Mouse (Mus musculus): Measurements from ENCODE around the gene Clic4. TPM values are rescaled to one million over a fixed set of nuclear protein-coding genes. Genes with fewer than 3 reads are reported as not detected.

The Clic4 gene
- polyA plus RNA-seq (2015; fragmentation: Nextera tagmentation; extraction: Ambion mirVana), result 137 and 146 TPM in 2 replicates

DNA sequence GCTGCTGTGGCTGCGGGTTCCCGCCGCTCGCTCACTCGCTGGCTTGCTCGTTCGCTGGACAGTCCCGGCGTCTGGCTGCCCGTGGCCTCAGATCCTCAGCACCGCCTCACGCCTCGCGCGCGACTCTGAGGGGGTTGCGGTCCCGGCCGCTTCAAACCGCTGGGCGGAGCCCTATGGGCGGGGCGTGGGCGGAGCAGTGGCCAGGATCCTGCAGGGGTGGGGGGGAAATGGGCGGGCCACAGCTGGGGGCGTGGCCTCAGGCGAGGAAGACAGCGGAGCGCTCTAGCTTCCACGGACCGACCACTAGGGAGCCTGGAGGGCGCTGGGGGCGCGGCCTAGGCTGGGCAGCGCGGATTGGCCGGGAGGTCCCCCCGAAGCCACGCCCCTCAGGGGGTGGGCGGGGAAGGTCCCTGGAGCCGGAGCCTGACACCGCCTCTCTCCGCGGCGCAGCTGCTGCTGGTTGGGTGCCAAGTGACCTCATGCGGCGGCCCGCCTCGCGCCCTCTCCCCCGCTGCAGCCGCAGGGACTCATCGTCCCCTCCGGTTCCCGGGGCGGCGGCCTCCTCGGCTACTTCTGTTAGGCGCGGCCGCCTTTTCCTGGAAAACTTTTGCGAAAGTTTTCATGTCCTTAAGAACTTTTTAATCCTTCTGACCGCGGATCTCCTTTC is at the start of gene Clic4:
Clic4 (minus strand) TSS at position 175 of the 667 bp plus-strand sequence.
- Histone ChIP-seq H3K4me2 (replicated peaks) (peak within 1 kb of the TSS; percentile 73), H3K27ac (peak within 1 kb of the TSS; percentile 96), H3K9ac (peak within 1 kb of the TSS; percentile 95), H3K9me3 (no peaks in the 10 kb centered on the region), H3K27me3 (peaks cover 15% of the 10 kb centered on the region), H3K36me3 (no peaks in the 10 kb centered on the region), H3K4me3 (peak within 1 kb of the TSS; percentile 92), H3K4me1 (peaks cover 39% of the 10 kb centered on the region)
- under 1% methylated on average over 59 of the region's 64 CpGs for WGBS
- ATAC-seq (ENCODE audit: low FRiP score, low read depth), result peak; percentile 99

- peak; percentile 65 for ATAC-seq (ENCODE audit: low FRiP score, low read depth)
- Histone ChIP-seq H3K27ac (no peak overlapping the region), H3K4me3 (no peak overlapping the region), H3K4me2 (replicated peaks) (no peak overlapping the region), H3K9me3 (peaks cover 7% of the 10 kb centered on the region), H3K36me3 (peaks cover 81% of the 10 kb centered on the region), H3K9ac (no peak overlapping the region), H3K4me1 (peaks cover 4% of the 10 kb centered on the region), H3K27me3 (no peaks in the 10 kb centered on the region)
- 20% methylated on average over 2 of the region's 2 CpGs for WGBS
These were observed 45.4 kb upstream of the Clic4 start for GRCm38 (mm10) chr4:135317966-135318365.

GRCm38 (mm10) chr4:135317539-135317938 is 44.9 kb upstream of the Clic4 start:
- H3K36me3 ChIP-seq, result peaks cover 77% of the 10 kb centered on the region
- H3K9me3 ChIP-seq, result peaks cover 7% of the 10 kb centered on the region
- no peaks in the 10 kb centered on the region for H3K27me3 ChIP-seq
- no peak overlapping the region for H3K4me3 ChIP-seq
- ATAC-seq (ENCODE audit: low FRiP score, low read depth), result no peak
- 89% methylated on average over 4 of the region's 4 CpGs for WGBS
- no peak overlapping the region for H3K9ac ChIP-seq
- H3K27ac ChIP-seq, result no peak overlapping the region
- no peak overlapping the region for H3K4me2 ChIP-seq (replicated peaks)
- peaks cover 9% of the 10 kb centered on the region for H3K4me1 ChIP-seq

GRCm38 (mm10) chr4:135315287-135315686 is 42.7 kb upstream of the Clic4 start:
- Histone ChIP-seq H3K4me3 (no peak overlapping the region), H3K4me1 (peaks cover 10% of the 10 kb centered on the region), H3K27ac (no peak overlapping the region), H3K36me3 (peaks cover 55% of the 10 kb centered on the region), H3K9ac (no peak overlapping the region), H3K27me3 (no peaks in the 10 kb centered on the region), H3K9me3 (peaks cover 7% of the 10 kb centered on the region), H3K4me2 (replicated peaks) (no peak overlapping the region)
- WGBS, result 97% methylated on average over 9 of the region's 9 CpGs
- no peak for ATAC-seq (ENCODE audit: low FRiP score, low read depth)

GRCm38 (mm10) chr4:135314419-135314832 is 41.8 kb upstream of the Clic4 start:
- Histone ChIP-seq H3K4me2 (replicated peaks) (no peak overlapping the region), H3K9ac (no peak overlapping the region), H3K4me1 (peaks cover 15% of the 10 kb centered on the region), H3K4me3 (no peak overlapping the region), H3K27ac (no peak overlapping the region), H3K27me3 (no peaks in the 10 kb centered on the region), H3K9me3 (peaks cover 7% of the 10 kb centered on the region), H3K36me3 (peaks cover 46% of the 10 kb centered on the region)
- no peak for ATAC-seq (ENCODE audit: low FRiP score, low read depth)
- 88% methylated on average over 11 of the region's 11 CpGs for WGBS

DNA sequence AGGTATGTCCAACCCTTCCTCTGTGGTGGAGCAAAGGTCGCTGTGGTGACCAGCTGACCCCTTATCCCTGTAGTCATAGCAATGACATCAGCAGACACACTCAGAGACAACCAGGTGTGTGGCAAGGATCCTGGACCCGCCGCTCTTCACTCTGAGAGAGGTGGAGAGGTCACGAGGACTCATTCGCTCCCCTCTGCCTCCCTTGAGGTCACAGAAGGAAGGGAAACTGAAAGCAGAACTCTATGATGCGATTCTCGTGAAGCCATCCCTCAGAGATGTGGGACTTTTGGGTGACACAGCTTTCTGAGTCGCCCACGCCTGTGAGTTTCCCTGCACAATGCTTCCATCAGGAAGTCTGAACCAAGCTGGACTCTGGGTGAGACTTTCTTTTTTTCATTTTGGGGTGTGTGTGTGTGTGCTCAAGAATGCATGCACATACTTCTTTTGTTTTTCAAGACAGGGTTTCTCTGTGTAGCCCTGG is 41.2 kb upstream of the Clic4 start:
- ATAC-seq (ENCODE audit: low FRiP score, low read depth), result no peak
- Histone ChIP-seq H3K4me1 (peaks cover 15% of the 10 kb centered on the region), H3K4me3 (no peak overlapping the region), H3K27ac (no peak overlapping the region), H3K9ac (no peak overlapping the region), H3K27me3 (no peaks in the 10 kb centered on the region), H3K4me2 (replicated peaks) (no peak overlapping the region), H3K36me3 (peaks cover 40% of the 10 kb centered on the region), H3K9me3 (peaks cover 7% of the 10 kb centered on the region)
- 83% methylated on average over 9 of the region's 9 CpGs for WGBS

DNA sequence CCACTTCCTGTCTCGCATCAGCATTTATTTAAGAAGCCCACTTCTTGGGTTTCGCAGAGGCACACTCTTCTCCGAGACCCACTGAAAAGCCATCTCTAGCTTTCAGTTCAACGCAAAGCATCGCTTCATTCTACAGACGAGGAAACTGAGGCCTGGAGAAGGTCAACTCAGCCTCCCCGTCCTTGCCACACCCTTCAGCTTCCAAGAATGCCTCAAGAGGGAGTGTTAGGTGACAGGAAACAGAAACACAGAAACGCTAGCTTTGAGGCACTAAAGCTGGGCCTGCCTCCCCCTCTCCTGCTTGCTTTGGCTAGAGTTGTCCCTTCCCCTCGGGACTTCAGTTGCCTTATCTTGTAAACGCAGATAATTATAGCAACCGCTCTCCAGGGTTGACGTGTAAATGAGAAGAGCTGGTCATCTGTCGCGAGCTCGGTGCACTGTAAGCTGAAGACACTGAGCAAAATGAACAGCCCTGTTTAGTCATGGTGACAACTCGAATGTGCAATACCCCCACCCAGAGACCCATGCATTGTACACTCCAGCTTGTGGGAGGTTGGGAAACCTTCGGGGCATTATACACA is 40.6 kb upstream of the Clic4 start:
- peak overlapping the region; percentile 28; the same call in 1 of the 2 replicates for H3K27ac ChIP-seq
- 51% methylated on average over 17 of the region's 17 CpGs for WGBS
- H3K4me3 ChIP-seq, result no peak overlapping the region
- no peak overlapping the region for H3K4me2 ChIP-seq (replicated peaks)
- peaks cover 7% of the 10 kb centered on the region for H3K9me3 ChIP-seq
- ATAC-seq (ENCODE audit: low FRiP score, low read depth), result no peak
- peaks cover 34% of the 10 kb centered on the region for H3K36me3 ChIP-seq
- no peak overlapping the region for H3K9ac ChIP-seq
- H3K4me1 ChIP-seq, result peaks cover 15% of the 10 kb centered on the region
- no peaks in the 10 kb centered on the region for H3K27me3 ChIP-seq

DNA sequence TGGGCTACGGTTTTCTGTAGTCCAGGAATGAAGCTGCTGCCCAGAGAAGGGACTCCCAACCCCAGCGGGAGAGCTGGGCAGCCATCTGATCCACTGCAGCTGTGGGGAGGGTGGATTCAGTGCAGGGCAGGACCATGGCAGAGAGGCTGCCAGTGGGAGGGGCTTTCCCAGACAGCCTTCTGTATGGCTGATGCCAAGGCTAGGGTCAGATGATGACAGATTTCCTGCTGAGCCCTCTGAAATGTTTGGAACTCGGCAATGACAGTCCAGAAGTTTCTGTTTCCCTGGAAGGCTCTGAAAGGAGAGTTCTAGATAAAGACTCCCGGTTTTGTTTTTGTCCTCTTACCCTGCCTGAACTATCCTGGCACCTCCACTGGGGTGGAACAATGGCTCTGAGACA is 40.1 kb upstream of the Clic4 start:
- H3K4me2 ChIP-seq (replicated peaks), result no peak overlapping the region
- H3K4me3 ChIP-seq, result no peak overlapping the region
- H3K27ac ChIP-seq, result peak overlapping the region; percentile 28; the same call in 1 of the 2 replicates
- peaks cover 17% of the 10 kb centered on the region for H3K4me1 ChIP-seq
- H3K9me3 ChIP-seq, result peaks cover 7% of the 10 kb centered on the region
- no peak for ATAC-seq (ENCODE audit: low FRiP score, low read depth)
- H3K36me3 ChIP-seq, result peaks cover 34% of the 10 kb centered on the region
- no peaks in the 10 kb centered on the region for H3K27me3 ChIP-seq
- WGBS, result 43% methylated on average over 4 of the region's 4 CpGs
- H3K9ac ChIP-seq, result no peak overlapping the region

- Histone ChIP-seq H3K4me1 (peaks cover 25% of the 10 kb centered on the region), H3K9me3 (peaks cover 6% of the 10 kb centered on the region), H3K36me3 (peaks cover 11% of the 10 kb centered on the region), H3K27me3 (no peaks in the 10 kb centered on the region), H3K9ac (no peak overlapping the region), H3K27ac (no peak overlapping the region), H3K4me2 (replicated peaks) (no peak overlapping the region), H3K4me3 (no peak overlapping the region)
- WGBS, result 86% methylated on average over 8 of the region's 8 CpGs
- no peak for ATAC-seq (ENCODE audit: low FRiP score, low read depth)
These were observed 37.8 kb upstream of the Clic4 start for GRCm38 (mm10) chr4:135310371-135310770.

DNA sequence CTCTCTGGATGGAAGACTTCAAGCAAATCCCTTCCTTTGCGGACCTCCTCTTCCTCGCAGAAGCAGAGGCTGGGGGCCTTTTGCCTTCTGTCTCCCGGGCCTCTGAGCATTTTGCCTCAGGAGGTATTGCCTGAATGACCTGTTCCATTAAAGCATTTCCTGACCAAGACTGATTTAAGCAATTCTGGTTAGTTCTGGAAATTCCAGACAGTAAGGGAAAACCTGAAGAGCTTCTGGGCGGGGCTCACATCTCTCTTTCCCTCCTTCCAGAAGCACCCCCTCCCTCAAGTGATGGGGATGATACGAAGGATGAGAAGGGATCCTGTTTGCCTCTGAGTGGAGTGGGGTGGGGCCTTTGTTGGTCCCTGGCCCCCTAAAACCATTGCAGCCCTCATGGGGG is 37.1 kb upstream of the Clic4 start:
- H3K4me2 ChIP-seq (replicated peaks), result no peak overlapping the region
- no peak overlapping the region for H3K27ac ChIP-seq
- no peak overlapping the region for H3K4me3 ChIP-seq
- H3K4me1 ChIP-seq, result peaks cover 25% of the 10 kb centered on the region
- no peak overlapping the region for H3K9ac ChIP-seq
- WGBS, result 42% methylated on average over 5 of the region's 5 CpGs
- peaks cover 4% of the 10 kb centered on the region for H3K36me3 ChIP-seq
- ATAC-seq (ENCODE audit: low FRiP score, low read depth), result no peak
- no peaks in the 10 kb centered on the region for H3K27me3 ChIP-seq
- H3K9me3 ChIP-seq, result no peaks in the 10 kb centered on the region

DNA sequence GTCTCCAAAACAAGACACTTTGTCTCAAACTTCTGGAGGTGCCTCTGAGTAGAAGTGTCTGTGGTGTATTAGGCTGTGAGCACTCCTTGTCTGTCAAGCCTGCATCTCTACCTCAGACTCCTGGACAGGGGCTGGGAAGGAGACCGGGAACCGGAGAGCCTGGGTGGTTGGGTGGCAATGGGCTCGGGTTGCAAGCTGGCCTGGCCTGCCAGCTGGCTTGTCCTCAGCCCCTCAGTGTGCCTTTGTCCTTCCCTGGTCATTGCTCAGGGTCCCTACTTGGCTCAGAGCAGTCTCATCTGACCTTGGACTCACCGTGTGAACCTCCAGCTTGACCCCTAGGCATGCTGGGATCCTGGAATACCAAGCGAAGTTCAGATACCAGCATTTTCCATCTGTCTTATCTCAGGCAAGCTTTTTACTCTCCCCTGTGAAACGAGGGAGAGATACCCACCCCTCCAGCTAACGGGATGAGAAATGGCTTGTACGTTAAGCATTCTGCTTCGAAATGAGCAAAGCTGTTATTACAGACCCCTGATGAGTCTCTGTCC is 36.6 kb upstream of the Clic4 start:
- H3K9me3 ChIP-seq, result no peaks in the 10 kb centered on the region
- no peak for ATAC-seq (ENCODE audit: low FRiP score, low read depth)
- no peaks in the 10 kb centered on the region for H3K27me3 ChIP-seq
- H3K9ac ChIP-seq, result 0 out of 2 replicates have a peak overlapping the region, but pooled peaks have one; percentile 19
- H3K36me3 ChIP-seq, result no peaks in the 10 kb centered on the region
- no peak overlapping the region for H3K4me3 ChIP-seq
- H3K4me1 ChIP-seq, result peaks cover 25% of the 10 kb centered on the region
- H3K4me2 ChIP-seq (replicated peaks), result no peak overlapping the region
- no peak overlapping the region for H3K27ac ChIP-seq
- WGBS, result 50% methylated on average over 9 of the region's 9 CpGs

DNA sequence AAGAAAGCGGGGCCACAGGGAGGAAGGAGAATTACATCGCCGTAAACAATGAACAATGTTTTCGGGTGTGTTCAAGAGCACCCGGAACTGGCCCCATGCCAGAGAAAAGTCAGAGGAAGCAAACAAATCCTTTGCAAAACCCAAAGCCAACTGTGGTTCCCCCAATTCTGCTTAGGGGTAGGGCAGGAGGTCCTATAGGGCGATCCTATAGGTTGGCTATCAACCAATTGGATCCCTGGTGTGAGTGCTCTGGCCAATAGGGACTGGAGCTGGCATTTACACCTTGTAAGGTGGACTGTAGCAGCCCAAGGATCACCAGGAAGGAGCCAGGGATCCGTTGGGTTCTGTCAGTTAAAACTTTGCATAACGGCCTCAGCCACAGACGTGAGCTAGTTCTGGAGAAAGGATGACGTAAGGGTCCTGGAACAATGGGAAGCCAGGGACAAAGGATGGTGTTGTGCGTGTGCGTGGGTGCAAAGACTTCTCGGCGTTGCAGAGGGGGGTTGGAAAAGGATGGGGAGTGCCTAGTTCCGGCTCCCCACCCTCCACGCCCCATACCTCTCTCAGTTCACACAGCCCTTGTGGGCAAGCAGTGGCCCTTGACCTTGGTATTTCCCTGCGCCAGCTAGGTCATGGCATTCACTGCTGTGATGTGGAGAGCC is 34.5 kb upstream of the Clic4 start:
- peak overlapping the region; percentile 33; the same call in 1 of the 2 replicates for H3K27ac ChIP-seq
- H3K4me3 ChIP-seq, result no peak overlapping the region
- 52% methylated on average over 17 of the region's 17 CpGs for WGBS
- peaks cover 14% of the 10 kb centered on the region for H3K4me1 ChIP-seq
- no peaks in the 10 kb centered on the region for H3K27me3 ChIP-seq
- 0 out of 2 replicates have a peak overlapping the region, but pooled peaks have one; percentile 8 for H3K9ac ChIP-seq
- ATAC-seq (ENCODE audit: low FRiP score, low read depth), result no peak
- H3K9me3 ChIP-seq, result no peaks in the 10 kb centered on the region
- no peak overlapping the region for H3K4me2 ChIP-seq (replicated peaks)
- no peaks in the 10 kb centered on the region for H3K36me3 ChIP-seq

Measured in limb, embryonic 13.5 days (tissue).